Mouse (Mus musculus) lung, postnatal 0 days (tissue): ENCODE data around the gene Ntmt1. TPM values are rescaled to one million over a fixed set of nuclear protein-coding genes. Genes with fewer than 3 reads are reported as not detected.

Source experiments
- ATAC-seq: fragments of 200-750 bp; cut with Nextera tagmentation; 2 replicates; pipeline ENCODE4 v1.8.0; 2017; ENCODE audit warnings: moderate library complexity
- DNase-seq: peaks from one replicate; pipeline ENCODE4 v3.0.0-alpha.2; 2016; ENCODE audit warnings: low spot score
- H3K27ac ChIP-seq: fragments of 300-500 bp; sonication (generic); 2 replicates; pipeline ENCODE4 v1.5.1; 2014; ENCODE audit warnings: antibody characterized with exemption, mild to moderate bottlenecking, low read length, mixed read lengths
- H3K27me3 ChIP-seq: fragments of 300-500 bp; sonication (generic); replicated peaks from 2 replicates; pipeline ENCODE4 v1.6.1; 2014; ENCODE audit warnings: low read length, mixed read lengths; ENCODE audit not compliant: insufficient read depth
- H3K36me3 ChIP-seq: fragments of 300-500 bp; sonication (generic); 2 replicates; pipeline ENCODE4 v1.6.1; 2014; ENCODE audit warnings: low read length, mixed read lengths; ENCODE audit not compliant: insufficient read depth
- H3K4me1 ChIP-seq: fragments of 300-500 bp; sonication (generic); 2 replicates; pipeline ENCODE4 v1.6.1; 2014; ENCODE audit warnings: antibody characterized with exemption, low read depth, low read length, mixed read lengths; ENCODE audit not compliant: insufficient read depth
- H3K4me2 ChIP-seq: fragments of 300-500 bp; sonication (generic); replicated peaks from 2 replicates; pipeline ENCODE4 v1.6.1; 2014; ENCODE audit warnings: low read depth, mild to moderate bottlenecking, low read length, moderate library complexity, mixed read lengths
- H3K4me3 ChIP-seq: fragments of 300-500 bp; sonication (generic); 2 replicates; pipeline ENCODE4 v1.5.1; 2014; ENCODE audit warnings: low read depth, low read length
- H3K9ac ChIP-seq: fragments of 300-500 bp; sonication (generic); replicated peaks from 2 replicates; pipeline ENCODE4 v1.6.1; 2014; ENCODE audit warnings: low read depth, mild to moderate bottlenecking
- H3K9me3 ChIP-seq: fragments of 300-500 bp; sonication (generic); 2 replicates; pipeline ENCODE4 v1.6.1; 2016; ENCODE audit warnings: low read length, mixed read lengths
- CTCF ChIP-seq: IDR thresholded peaks from 2 replicates; pipeline ENCODE4 v1.5.1; 2016; ENCODE audit warnings: antibody characterized with exemption, mild to moderate bottlenecking
- EP300 ChIP-seq: IDR thresholded peaks from 2 replicates; pipeline ENCODE4 v1.6.1; 2016; ENCODE audit warnings: antibody characterized with exemption, mild to moderate bottlenecking, control low read depth
- WGBS: fragments of 180-500 bp; shearing (Covaris S2); extraction: QIAGEN DNeasy Blood & Tissue Kit; methylation state at CpG from one replicate; pipeline ENCODE4 v1.1.7; 2014; 5-methylcytosine and 5-hydroxymethylcytosine counted together
- polyA plus RNA-seq: library from polyadenylated mRNA; unstranded; fragments of >200 nt; fragmentation: Nextera tagmentation; extraction: Ambion mirVana; gene quantifications from 2 replicates; pipeline ENCODE4 v1.2.1, GENCODE M21; 2015

Ntmt1 gene
- polyA plus RNA-seq, 1 experiment from 2014 or later: 50.7 TPM

GRCm38 (mm10) chr2:30826825-30827748 lies 19.5 kb downstream of the Ntmt1 start:
- ATAC-seq (no peak), DNase-seq (peak; percentile 79)
- H3K4me3 ChIP-seq: peak overlapping the region; percentile 93
- H3K4me1 ChIP-seq: peaks cover 7% of the 10 kb centered on the region
- H3K4me2 ChIP-seq: peak overlapping the region; percentile 84
- WGBS: 29% methylated on average over 26 of the region's 26 CpGs
- H3K9me3 ChIP-seq: no peaks in the 10 kb centered on the region
- peaks cover 33% of the 10 kb centered on the region for H3K36me3 ChIP-seq
- no peaks in the 10 kb centered on the region for H3K27me3 ChIP-seq
- peak overlapping the region; percentile 85 for H3K9ac ChIP-seq
- TF ChIP-seq CTCF (peak; percentile 55), EP300 (no peak)
- H3K27ac ChIP-seq: peak overlapping the region; percentile 77

DNA sequence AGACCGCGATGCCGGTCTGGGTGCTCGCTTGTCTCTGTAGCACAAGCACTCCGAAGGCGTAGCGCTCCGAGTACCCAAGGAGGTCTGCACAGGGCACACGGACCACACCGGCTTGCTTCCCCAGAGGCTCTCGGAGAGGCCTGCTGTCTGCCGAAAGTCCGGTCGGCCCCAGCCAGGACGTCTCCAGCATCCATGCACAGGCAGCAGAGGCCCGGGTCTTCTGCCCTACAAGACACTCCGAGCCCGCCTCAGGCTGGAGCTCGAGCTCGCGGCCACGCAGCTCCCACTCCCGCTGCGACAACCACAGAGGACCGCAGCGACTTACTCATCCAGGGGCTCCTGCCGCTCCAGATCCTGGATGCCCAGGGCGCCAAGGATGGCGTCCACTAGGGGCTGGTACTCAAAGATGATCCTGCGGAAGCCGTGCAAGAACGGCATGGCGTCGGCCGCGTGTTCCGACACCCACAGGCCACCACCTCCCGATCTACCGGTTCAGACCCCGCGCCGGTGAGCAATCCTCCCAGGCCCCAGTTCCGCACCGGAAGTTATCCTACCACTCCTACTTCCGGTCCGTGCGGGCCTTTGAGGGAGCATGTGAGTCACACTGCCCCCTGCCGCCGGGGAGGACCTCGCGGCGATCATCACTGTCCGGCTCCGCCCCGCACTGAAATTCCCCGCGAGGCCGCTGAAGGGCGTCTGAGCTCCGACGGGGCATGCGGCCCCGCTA lies 20.3 kb downstream of the Ntmt1 start:
- ATAC-seq (peak; percentile 91), DNase-seq (peak; percentile 96)
- Histone ChIP-seq H3K27ac (peak overlapping the region; percentile 77), H3K36me3 (peaks cover 25% of the 10 kb centered on the region), H3K4me2 (peak overlapping the region; percentile 84), H3K4me3 (peak overlapping the region; percentile 93), H3K9ac (peak overlapping the region; percentile 85), H3K9me3 (no peaks in the 10 kb centered on the region), H3K4me1 (peaks cover 7% of the 10 kb centered on the region), H3K27me3 (no peaks in the 10 kb centered on the region)
- TF ChIP-seq CTCF: peak; percentile 95
- TF ChIP-seq EP300: peak; percentile 26; the same call in 1 of the 2 replicates
- under 1% methylated on average over 63 of the region's 63 CpGs for WGBS

DNA sequence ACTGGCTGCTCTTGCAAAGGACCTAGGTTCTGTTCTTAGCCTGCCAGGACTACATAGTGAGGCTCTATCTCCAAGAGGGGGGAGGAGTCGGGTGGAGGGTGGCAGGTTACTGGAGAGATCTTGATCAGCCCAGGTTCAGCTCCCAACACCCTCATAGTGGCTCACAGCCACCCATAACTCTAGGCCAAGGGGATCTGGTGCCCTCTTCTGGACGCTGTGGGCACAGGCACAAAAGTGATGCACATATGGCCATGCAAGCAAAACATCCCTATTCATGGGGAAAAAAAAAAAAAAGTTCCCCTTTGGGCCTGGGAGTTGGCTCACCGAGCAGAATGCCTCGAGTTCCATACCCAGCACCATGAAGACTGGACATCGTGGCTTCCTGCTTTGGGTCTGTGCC lies 21.7 kb downstream of the Ntmt1 start:
- H3K9ac ChIP-seq: no peak overlapping the region
- H3K4me1 ChIP-seq: peaks cover 7% of the 10 kb centered on the region
- H3K9me3 ChIP-seq: no peaks in the 10 kb centered on the region
- no peaks in the 10 kb centered on the region for H3K27me3 ChIP-seq
- peaks cover 12% of the 10 kb centered on the region for H3K36me3 ChIP-seq
- ATAC-seq: no peak
- H3K27ac ChIP-seq: no peak overlapping the region
- peak; percentile 19 for DNase-seq
- no peak overlapping the region for H3K4me2 ChIP-seq
- TF ChIP-seq EP300 (no peak), CTCF (peak; percentile 71)
- WGBS: 38% methylated on average over 5 of the region's 5 CpGs
- no peak overlapping the region for H3K4me3 ChIP-seq

DNA sequence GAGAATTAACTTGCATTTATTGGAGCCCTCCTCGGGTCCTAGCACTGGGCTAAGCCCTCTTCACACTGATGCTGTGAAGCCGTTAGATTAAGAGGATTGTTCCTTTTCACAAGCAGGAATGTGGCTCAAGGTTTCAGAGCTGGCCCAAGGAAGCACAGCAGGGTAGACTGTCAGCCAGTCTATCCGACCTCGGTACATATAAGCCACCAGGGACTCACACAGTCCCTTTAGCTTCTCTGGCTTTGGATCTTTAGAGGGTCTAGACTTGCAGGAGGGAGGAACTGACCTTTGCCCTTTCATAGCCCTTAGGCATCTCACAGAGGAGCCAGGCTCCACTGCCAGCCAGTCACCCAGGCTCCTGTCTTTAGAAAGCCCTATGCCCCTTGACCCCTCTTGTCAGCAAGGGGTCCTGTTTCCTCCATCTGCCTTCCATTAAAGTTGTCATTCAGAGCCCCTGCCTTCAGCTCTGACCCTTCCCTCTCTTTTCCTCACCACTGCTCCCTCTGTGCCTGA lies 22.7 kb downstream of the Ntmt1 start, which contains the start of gene Asb6:
Gene Asb6 (minus strand): TSS at position 51 of the 513 bp plus-strand sequence.
- H3K4me3 ChIP-seq: no peak within 1 kb of the TSS
- H3K9me3 ChIP-seq: no peaks in the 10 kb centered on the region
- 30% methylated on average over 4 of the region's 4 CpGs for WGBS
- ATAC-seq (no peak), DNase-seq (no peak)
- H3K36me3 ChIP-seq: peaks cover 11% of the 10 kb centered on the region
- H3K4me2 ChIP-seq: no peak within 1 kb of the TSS
- H3K27me3 ChIP-seq: no peaks in the 10 kb centered on the region
- H3K27ac ChIP-seq: no peak within 1 kb of the TSS
- H3K9ac ChIP-seq: no peak within 1 kb of the TSS
- TF ChIP-seq EP300: no peak
- TF ChIP-seq CTCF: no peak
- peaks cover 7% of the 10 kb centered on the region for H3K4me1 ChIP-seq

GRCm38 (mm10) chr2:30833644-30834043 lies 26.0 kb downstream of the Ntmt1 start:
- Histone ChIP-seq H3K9me3 (no peaks in the 10 kb centered on the region), H3K27me3 (no peaks in the 10 kb centered on the region), H3K4me2 (no peak overlapping the region), H3K4me3 (no peak overlapping the region), H3K9ac (no peak overlapping the region), H3K36me3 (no peaks in the 10 kb centered on the region), H3K27ac (no peak overlapping the region), H3K4me1 (no peaks in the 10 kb centered on the region)
- no peak for ATAC-seq
- TF ChIP-seq CTCF (no peak), EP300 (no peak)
- no peak for DNase-seq
- 51% methylated on average over 5 of the region's 5 CpGs for WGBS
